Mouse (Mus musculus): ENCODE measurements at regions not wholly inside any gene's neighbourhood (a gene's known extent, or its start where the extent isn't known, plus 50 kb on each side); places are given as distances from the start of the nearest gene placed in this dataset.

- Histone ChIP-seq H3K4me3 (ENCODE audit: control insufficient read depth in 1 of 2, insufficient read depth in 1 of 2, low read depth in 2 of 2, low read length in 2 of 2) (no peak overlapping the region), H3K27me3 (ENCODE audit: control insufficient read depth in 1 of 2, insufficient read depth in 2 of 2, low read length in 2 of 2) (no peaks in the 10 kb centered on the region), H3K27ac (ENCODE audit: control insufficient read depth, low read depth, low read length) (no peak overlapping the region), H3K79me2 (ENCODE audit: control insufficient read depth, insufficient read depth, low read length, poor library complexity) (no peaks in the 10 kb centered on the region), H3K36me3 (ENCODE audit: control insufficient read depth in 1 of 2, insufficient read depth in 2 of 2, low read length in 2 of 2) (no peaks in the 10 kb centered on the region), H3K4me1 (ENCODE audit: control insufficient read depth in 1 of 2, insufficient read depth in 2 of 2, low read length in 2 of 2) (no peaks in the 10 kb centered on the region), H3K9ac (ENCODE audit: control insufficient read depth, low read depth, low read length, poor library complexity, severe bottlenecking) (no peak overlapping the region), H3K9me3 (replicated peaks; ENCODE audit: insufficient read depth, low read length) (no peaks in the 10 kb centered on the region)
- TF ChIP-seq ZC3H11A (IDR thresholded peaks at IDR 0.05; ENCODE audit: low read depth, low read length) (no peak), SMC3 (IDR thresholded peaks at IDR 0.05; ENCODE audit: low read depth, low read length) (0 out of 2 replicates have a peak, but pooled peaks have one; percentile 14), CTCF (IDR thresholded peaks at IDR 0.05 in 2 of 3, conservative IDR thresholded peaks at IDR 0.05 in 1 of 3; ENCODE audit: control insufficient read depth in 1 of 3, insufficient read depth in 1 of 3, low read depth in 2 of 3, low read length in 3 of 3, poor library complexity in 1 of 3, severe bottlenecking in 1 of 3) (peak; percentile 22 to 46 (median 24))
- peak; percentile 4 for DNase-seq (ENCODE audit: low read depth, low spot score)
These were observed 50.0 kb upstream of the Egfem1 start for GRCm38 (mm10) chr3:29031811-29032210.

Data from MEL (cell line).